Comparison of ENCODE assay signal across 9 mouse cellular contexts in genomic region chr2:65396128-65396527, GRCm38 (mm10). TPM values are rescaled to one million over a fixed set of nuclear protein-coding genes. Genes with fewer than 3 reads are reported as not detected.
DNase-seq lines count a peak whose midpoint lies in the region; ATAC-seq lines count a peak whose summit lies in the region.
"Had no signal": no experiment of that assay in that cellular context is flagged by ENCODE, and none has a peak within 500 bp of the region (broad histone marks: within the 10 kb centered on the region; RNA-seq: fewer than 3 reads in every experiment).

No protein-coding gene starts in this region.

- H3K9ac ChIP-seq in hindbrain, embryonic 14.5 days, result no peak overlapping the region

- H3K27ac ChIP-seq in hindbrain, embryonic 14.5 days, result no peak overlapping the region

- no peaks in the 10 kb centered on the region for H3K9me3 ChIP-seq in hindbrain, embryonic 14.5 days (ENCODE audit: control insufficient read depth, low read length)

- no peak overlapping the region for H3K4me3 ChIP-seq in hindbrain, embryonic 14.5 days (replicated peaks; ENCODE audit: low read length)

- no peaks in the 10 kb centered on the region for H3K27me3 ChIP-seq in hindbrain, embryonic 14.5 days (ENCODE audit: control insufficient read depth, insufficient read depth, low read length)
- no peaks in the 10 kb centered on the region for H3K27me3 ChIP-seq in splenic B cell, adult 2 months (ENCODE audit: control insufficient read depth, insufficient read depth, low read length, poor library complexity, severe bottlenecking)

- peak; percentile 9 to 41 for DNase-seq in heart, adult 18-20 months
- no peak for DNase-seq in heart, postnatal 14 days
- peak; percentile 17 for DNase-seq in right cerebral cortex, adult 18-20 months
- DNase-seq in right cerebral cortex, postnatal 14 days, result no peak
- peak; percentile 79 for DNase-seq in hindbrain, embryonic 14.5 days (ENCODE audit: low spot score)
- DNase-seq in splenic B cell, adult 2 months (ENCODE audit: low read depth, low spot score), result peak; percentile 37
- DNase-seq in ovary, postnatal 10 days (ENCODE audit: low spot score), result no peak
- no peak for DNase-seq in urinary bladder, postnatal 14 days (ENCODE audit: low spot score)

- 24% methylated on average over 3 of the region's 3 CpGs for WGBS in hindbrain, embryonic 14.5 days

- no peak overlapping the region for H3K4me2 ChIP-seq in hindbrain, embryonic 14.5 days (replicated peaks)

- intact Hi-C loops in heart, postnatal 14 days (cut with DNase I), result loop anchor here (2.0 to 5.0 kb wide), 2 partner anchors 171 to 271 kb away; partner anchors contain the start of gene Scn3a

- no peaks in the 10 kb centered on the region for H3K4me1 ChIP-seq in hindbrain, embryonic 14.5 days (replicated peaks; ENCODE audit: control insufficient read depth, insufficient read depth, low read length)

- no peaks in the 10 kb centered on the region for H3K36me3 ChIP-seq in hindbrain, embryonic 14.5 days (replicated peaks; ENCODE audit: control insufficient read depth, insufficient read depth)
- no peaks in the 10 kb centered on the region for H3K36me3 ChIP-seq in splenic B cell, adult 2 months (ENCODE audit: control insufficient read depth, insufficient read depth, low read length, poor library complexity, severe bottlenecking)

- ATAC-seq in hindbrain, embryonic 14.5 days (ENCODE audit: low FRiP score), result peak; percentile 74

RNA-seq across cellular contexts. Expression of gene Slc38a11, which starts 32.3 kb away (rescaled TPM):
- 1 to 10 TPM in 1 of 2 experiments, under 1 TPM in 1; 0.89 to 1.0 TPM for total RNA-seq in heart, adult 18-20 months (2021)
- total RNA-seq in heart, postnatal 14 days (2021), result 1 to 10 TPM; 1.9 to 2.4 TPM
- 1.5 and 3.0 TPM in 2 replicates for polyA plus RNA-seq in hindbrain, embryonic 14.5 days (2014; fragmentation: Nextera tagmentation; extraction: Ambion mirVana)
- polyA plus RNA-seq: heart, embryonic 14.5 days had no signal

Comparison
In these comparisons a context has a peak if more than half of its experiments do, and no peak if none do; other contexts are left out.
1. DNase-seq: peak in heart, adult 18-20 months (2 of 2), right cerebral cortex, adult 18-20 months (single experiment), hindbrain, embryonic 14.5 days (single experiment) and splenic B cell, adult 2 months (single experiment); none in heart, postnatal 14 days (0 of 2), right cerebral cortex, postnatal 14 days (single experiment), ovary, postnatal 10 days (single experiment) and urinary bladder, postnatal 14 days (single experiment).